Mouse (Mus musculus): ENCODE measurements at regions not wholly inside any gene's neighbourhood (a gene's known extent, or its start where the extent isn't known, plus 50 kb on each side); places are given as distances from the start of the nearest gene placed in this dataset.

- TF ChIP-seq CTCF (IDR thresholded peaks at IDR 0.05; ENCODE audit: borderline replicate concordance, insufficient read depth, low read length) (no peak), POLR2A (IDR thresholded peaks at IDR 0.05; ENCODE audit: low read depth, low read length) (no peak)
These were observed 247.5 kb upstream of the Ddi1 start for GRCm38 (mm10) chr9:6517194-6517593.
